Mouse (Mus musculus) liver, embryonic 11.5 days (tissue): ENCODE results near the gene Rybp. TPM values are rescaled to one million over a fixed set of nuclear protein-coding genes. Genes with fewer than 3 reads are reported as not detected.

Experiments
- ATAC-seq: fragments of 200-750 bp; cut with Nextera tagmentation; replicated peaks from 2 replicates; pipeline ENCODE4 v1.8.0; 2017; ENCODE audit warnings: moderate number of reproducible peaks, mild to moderate bottlenecking, moderate TSS enrichment, moderate library complexity; ENCODE audit not compliant: low FRiP score
- DNase-seq: peaks from one replicate; pipeline ENCODE4 v3.0.0-alpha.2; 2017; ENCODE audit warnings: low spot score
- H3K27ac ChIP-seq: fragments of 300-500 bp; sonication (generic); 2 replicates; pipeline ENCODE4 v1.5.1; 2014; ENCODE audit warnings: mild to moderate bottlenecking, low read depth, low read length, control low read depth
- H3K27me3 ChIP-seq: fragments of 300-500 bp; sonication (generic); replicated peaks from 2 replicates; pipeline ENCODE4 v1.6.1; 2014; ENCODE audit warnings: low read length, mixed read lengths; ENCODE audit not compliant: control insufficient read depth, insufficient read depth
- H3K36me3 ChIP-seq: fragments of 300-500 bp; sonication (generic); 2 replicates; pipeline ENCODE4 v1.6.1; 2014; ENCODE audit warnings: mild to moderate bottlenecking, low read length, moderate library complexity, mixed read lengths; ENCODE audit not compliant: control insufficient read depth, insufficient read depth
- H3K4me1 ChIP-seq: fragments of 300-500 bp; sonication (generic); replicated peaks from 2 replicates; pipeline ENCODE4 v1.6.1; 2014; ENCODE audit warnings: low read length, mixed read lengths; ENCODE audit not compliant: control insufficient read depth, insufficient read depth
- H3K4me2 ChIP-seq: fragments of 300-500 bp; sonication (generic); 2 replicates; pipeline ENCODE4 v1.6.1; 2014; ENCODE audit warnings: mild to moderate bottlenecking, control low read depth, moderate library complexity
- H3K4me3 ChIP-seq: fragments of 300-500 bp; sonication (generic); 2 replicates; pipeline ENCODE4 v1.5.1; 2014; ENCODE audit warnings: low read depth, low read length, control low read depth
- H3K9ac ChIP-seq: fragments of 300-500 bp; sonication (generic); 2 replicates; pipeline ENCODE4 v1.6.1; 2014; ENCODE audit warnings: low read depth, low read length, control low read depth
- H3K9me3 ChIP-seq: fragments of 300-500 bp; sonication (generic); 2 replicates; pipeline ENCODE4 v1.6.1; 2016; ENCODE audit warnings: low read length, inconsistent platforms, mixed read lengths; ENCODE audit not compliant: control insufficient read depth
- WGBS: fragments of 180-500 bp; shearing (Covaris S2); extraction: QIAGEN DNeasy Blood & Tissue Kit; methylation state at CpG from one replicate; pipeline ENCODE4 v1.1.7; 2014; 5-methylcytosine and 5-hydroxymethylcytosine counted together
- polyA plus RNA-seq: library from polyadenylated mRNA; unstranded; fragments of >200 nt; fragmentation: Nextera tagmentation; extraction: Ambion mirVana; gene quantifications from 2 replicates; pipeline ENCODE4 v1.2.1, GENCODE M21; 2014

The Rybp gene
- 8.7 and 11.2 TPM in 2 replicates for polyA plus RNA-seq

DNA sequence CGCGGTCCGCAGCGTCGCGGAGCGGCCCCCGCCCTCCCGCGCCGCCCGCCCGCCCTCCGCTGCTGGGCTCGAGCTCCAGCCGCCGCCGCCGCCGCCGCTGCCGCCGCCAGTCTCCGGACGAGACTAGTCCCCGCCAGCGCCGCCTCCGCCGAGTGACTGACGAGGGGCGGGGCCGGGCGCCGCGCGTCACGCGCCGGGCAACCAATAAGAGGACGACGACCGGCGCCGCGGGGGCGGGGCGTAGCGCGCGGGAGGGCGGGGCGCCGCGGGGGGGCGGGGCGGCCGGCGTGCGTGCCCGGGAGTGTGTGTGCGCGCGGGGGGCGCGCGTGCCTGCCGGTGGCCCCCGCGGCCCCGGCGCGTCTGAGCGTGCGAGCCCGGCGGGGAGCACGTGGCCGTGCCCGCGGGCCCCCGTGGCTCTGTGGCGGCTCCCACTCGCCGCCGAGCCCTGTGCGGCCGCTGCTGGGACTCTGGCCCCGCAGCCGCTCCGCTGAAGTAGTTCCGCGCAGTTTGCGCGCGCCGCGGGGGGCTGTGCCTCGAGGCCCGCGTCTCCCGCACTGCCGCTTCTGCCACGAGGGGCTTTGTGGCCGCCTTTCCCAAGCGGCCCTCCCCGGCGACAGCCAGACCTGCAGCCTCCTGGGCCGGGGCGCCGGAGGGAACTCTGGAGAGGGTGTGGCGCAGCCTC, at the start of gene Rybp:
Gene Rybp (minus strand): TSS at position 152 of the 682 bp plus-strand sequence.
- H3K9ac ChIP-seq: peak within 1 kb of the TSS; percentile 87
- H3K27ac ChIP-seq: peak within 1 kb of the TSS; percentile 93
- ATAC-seq: peak; percentile 89
- WGBS: under 1% methylated on average over 74 of the region's 112 CpGs
- H3K36me3 ChIP-seq: no peaks in the 10 kb centered on the region
- peak within 1 kb of the TSS; percentile 98 for H3K4me2 ChIP-seq
- H3K4me3 ChIP-seq: peak within 1 kb of the TSS; percentile 80
- no peaks in the 10 kb centered on the region for H3K9me3 ChIP-seq
- H3K4me1 ChIP-seq: peaks cover 20% of the 10 kb centered on the region
- no peaks in the 10 kb centered on the region for H3K27me3 ChIP-seq
- peak; percentile 91 for DNase-seq

DNA sequence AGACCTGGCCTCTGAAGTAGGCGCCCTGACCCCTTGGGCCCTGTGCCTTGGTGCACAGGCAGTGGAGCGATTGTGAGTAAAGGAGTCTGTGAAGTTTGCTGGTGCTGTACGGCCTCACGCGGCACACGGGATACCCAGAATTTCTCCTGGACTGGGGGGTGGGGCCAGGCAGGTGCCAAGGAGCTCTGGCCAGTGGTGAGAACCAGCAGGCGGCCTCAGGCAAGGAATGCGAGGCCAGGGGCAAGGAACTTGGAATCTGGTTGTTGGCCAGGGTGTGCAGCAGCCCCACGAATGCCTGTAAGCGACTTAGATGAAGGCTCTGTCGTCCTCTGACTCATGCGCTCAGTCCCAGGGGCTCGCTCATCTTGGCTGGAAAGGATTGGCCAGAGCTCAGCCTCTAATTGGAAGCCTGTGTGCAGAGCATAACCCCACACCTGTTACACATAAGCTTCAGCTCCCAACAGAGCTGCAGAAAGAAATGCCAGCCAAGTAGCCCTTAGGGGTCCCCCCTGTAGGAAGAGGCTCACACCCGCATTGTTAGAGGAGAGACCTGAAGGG, 49.4 kb upstream of the Rybp start:
- no peak overlapping the region for H3K4me3 ChIP-seq
- 19% methylated on average over 14 of the region's 14 CpGs for WGBS
- H3K36me3 ChIP-seq: no peaks in the 10 kb centered on the region

DNA sequence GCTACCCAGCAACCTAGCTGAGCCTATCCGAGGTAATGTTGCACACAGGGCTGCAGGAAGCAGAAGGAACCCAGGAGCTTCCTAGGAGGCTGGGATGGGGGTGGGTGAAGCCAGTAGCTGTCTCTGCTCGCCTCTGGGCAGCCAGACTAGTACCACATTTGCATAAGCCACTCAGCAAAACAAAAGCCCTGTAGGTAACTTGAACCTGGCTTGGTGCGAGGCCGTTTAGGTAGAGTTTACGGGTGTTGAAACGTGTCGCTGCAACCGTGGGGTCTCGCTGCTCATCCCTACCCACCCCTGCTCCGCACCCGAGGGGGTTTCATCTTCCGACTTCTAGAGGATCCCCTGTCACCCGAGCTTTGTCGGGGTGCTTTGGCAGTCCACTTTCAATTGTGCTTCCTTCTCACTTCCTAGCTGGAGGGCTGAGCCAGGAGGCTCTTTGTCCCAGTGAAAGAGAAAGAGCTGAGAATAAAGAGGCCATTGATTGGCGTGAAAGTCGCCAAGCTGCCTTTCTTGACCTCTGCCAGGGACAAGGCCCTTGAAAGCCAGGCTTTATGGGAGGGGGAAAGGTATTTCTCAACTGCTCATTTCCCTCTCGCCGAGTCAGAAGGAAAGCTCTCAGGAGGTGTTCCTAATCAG, 48.3 kb upstream of the Rybp start:
- WGBS: 10% methylated on average over 18 of the region's 18 CpGs
- H3K4me2 ChIP-seq: peak overlapping the region; percentile 47
- H3K4me3 ChIP-seq: no peak overlapping the region
- H3K9me3 ChIP-seq: no peaks in the 10 kb centered on the region
- peaks cover 14% of the 10 kb centered on the region for H3K27me3 ChIP-seq
- peaks cover 3% of the 10 kb centered on the region; the same call in 1 of the 2 replicates for H3K4me1 ChIP-seq
- DNase-seq (peak; percentile 38), ATAC-seq (no peak)
- no peaks in the 10 kb centered on the region for H3K36me3 ChIP-seq
- H3K9ac ChIP-seq: no peak overlapping the region
- H3K27ac ChIP-seq: no peak overlapping the region

More for the DNA sequence above, 49.4 kb upstream of the Rybp start:
- no peak overlapping the region for H3K27ac ChIP-seq
- ATAC-seq (no peak), DNase-seq (no peak)
- no peaks in the 10 kb centered on the region for H3K9me3 ChIP-seq
- H3K27me3 ChIP-seq: peaks cover 14% of the 10 kb centered on the region
- peaks cover 3% of the 10 kb centered on the region for H3K4me1 ChIP-seq
- H3K4me2 ChIP-seq: peak overlapping the region; percentile 38; the same call in 1 of the 2 replicates
- H3K9ac ChIP-seq: no peak overlapping the region

DNA sequence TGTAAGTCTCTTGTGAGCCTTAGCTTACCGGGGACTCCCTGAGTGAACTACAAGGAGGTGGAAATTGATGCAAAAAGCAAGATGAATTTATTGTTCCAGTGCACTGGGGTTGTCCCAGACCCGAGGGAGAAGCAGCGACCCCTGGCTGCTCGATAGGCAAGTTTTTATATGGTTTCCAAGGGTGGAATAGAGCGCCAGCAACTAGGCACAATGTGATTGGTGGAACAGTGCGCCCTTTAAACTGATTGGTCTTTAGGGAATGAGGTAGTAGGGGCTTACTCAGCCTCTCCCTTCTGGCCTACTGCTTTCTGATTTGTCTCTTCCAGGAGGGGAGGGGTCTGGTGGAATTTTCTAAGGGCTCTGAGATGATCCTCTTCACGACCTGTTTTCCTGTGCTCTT, 46.5 kb upstream of the Rybp start:
- Histone ChIP-seq H3K36me3 (no peaks in the 10 kb centered on the region), H3K9ac (no peak overlapping the region), H3K27ac (no peak overlapping the region), H3K4me2 (no peak overlapping the region), H3K27me3 (peaks cover 14% of the 10 kb centered on the region), H3K4me3 (no peak overlapping the region), H3K9me3 (no peaks in the 10 kb centered on the region), H3K4me1 (peaks cover 3% of the 10 kb centered on the region; the same call in 1 of the 2 replicates)
- DNase-seq (no peak), ATAC-seq (no peak)
- WGBS: 70% methylated on average over 7 of the region's 7 CpGs

DNA sequence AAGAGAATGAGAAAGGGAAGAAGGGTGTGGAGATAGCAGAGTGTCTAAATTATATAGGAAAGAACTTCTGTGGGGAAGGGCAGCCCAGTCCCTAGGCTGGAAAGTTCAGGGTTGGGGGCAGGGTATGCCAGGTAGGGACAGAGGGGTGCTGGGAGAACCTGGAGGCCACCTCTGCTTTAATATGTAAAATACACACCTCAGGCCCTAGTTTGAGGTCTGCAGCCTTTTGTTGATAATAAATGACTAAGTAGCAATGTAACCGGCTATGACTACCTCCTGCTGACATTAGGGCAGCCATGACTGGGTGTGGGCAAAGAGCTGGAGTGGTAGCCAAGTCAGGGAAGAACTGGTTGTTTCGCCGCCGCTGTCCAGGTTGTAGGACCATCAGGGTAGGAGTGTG, 45.2 kb upstream of the Rybp start:
- Histone ChIP-seq H3K27ac (no peak overlapping the region), H3K9ac (no peak overlapping the region), H3K4me3 (no peak overlapping the region), H3K27me3 (peaks cover 14% of the 10 kb centered on the region), H3K4me1 (peaks cover 3% of the 10 kb centered on the region; the same call in 1 of the 2 replicates), H3K4me2 (no peak overlapping the region), H3K9me3 (no peaks in the 10 kb centered on the region), H3K36me3 (no peaks in the 10 kb centered on the region)
- WGBS: 77% methylated on average over 4 of the region's 4 CpGs
- DNase-seq (no peak), ATAC-seq (no peak)

DNA sequence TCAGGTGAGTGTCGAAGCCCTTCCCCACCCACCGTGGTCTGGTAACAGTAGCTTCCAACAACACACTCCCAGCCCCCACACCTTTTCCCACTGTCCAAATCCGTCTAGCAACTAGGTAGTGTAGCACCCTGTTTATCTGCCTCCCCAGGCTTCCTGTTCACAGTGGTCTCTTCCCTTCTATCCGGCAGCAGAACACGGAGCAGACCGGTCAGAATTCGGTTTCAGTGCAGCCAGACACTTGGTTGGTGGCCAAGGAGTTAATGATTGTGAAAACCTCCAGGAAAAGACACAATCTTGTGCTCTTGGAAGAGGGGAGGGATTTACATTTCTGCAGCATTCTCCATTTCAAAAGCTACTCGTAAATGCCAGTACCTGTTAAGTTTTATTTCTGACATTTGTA, 44.3 kb upstream of the Rybp start:
- no peak overlapping the region for H3K4me2 ChIP-seq
- peaks cover 2% of the 10 kb centered on the region; the same call in 1 of the 2 replicates for H3K4me1 ChIP-seq
- H3K27ac ChIP-seq: no peak overlapping the region
- WGBS: 25% methylated on average over 8 of the region's 8 CpGs
- ATAC-seq (no peak), DNase-seq (no peak)
- H3K9ac ChIP-seq: no peak overlapping the region
- peaks cover 8% of the 10 kb centered on the region for H3K27me3 ChIP-seq
- H3K9me3 ChIP-seq: no peaks in the 10 kb centered on the region
- H3K36me3 ChIP-seq: no peaks in the 10 kb centered on the region
- H3K4me3 ChIP-seq: no peak overlapping the region

DNA sequence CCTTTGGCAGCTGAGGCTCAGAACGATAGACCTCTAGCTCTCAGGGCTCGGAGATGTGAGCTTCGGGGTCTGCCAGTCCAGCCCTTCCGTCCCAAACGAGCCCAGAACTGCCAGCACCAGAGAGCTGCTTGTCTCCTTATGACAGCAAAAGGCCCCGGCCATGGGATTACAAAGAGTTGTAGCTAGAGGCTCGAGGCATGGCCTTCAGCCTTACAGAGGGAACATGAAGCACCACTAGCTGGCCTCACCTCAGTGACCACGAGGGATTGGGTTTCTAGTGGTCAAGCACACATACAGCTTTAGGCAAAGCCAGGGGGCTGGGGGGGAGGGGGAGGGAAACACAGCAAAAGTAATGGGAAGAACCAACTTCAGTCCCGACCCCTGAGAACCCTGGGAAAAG, 43.8 kb upstream of the Rybp start:
- Histone ChIP-seq H3K9me3 (no peaks in the 10 kb centered on the region), H3K27me3 (peaks cover 4% of the 10 kb centered on the region), H3K36me3 (no peaks in the 10 kb centered on the region), H3K4me1 (no peaks in the 10 kb centered on the region; the same call in 1 of the 2 replicates), H3K27ac (no peak overlapping the region), H3K9ac (no peak overlapping the region), H3K4me3 (no peak overlapping the region), H3K4me2 (no peak overlapping the region)
- 61% methylated on average over 9 of the region's 9 CpGs for WGBS
- ATAC-seq (no peak), DNase-seq (no peak)

DNA sequence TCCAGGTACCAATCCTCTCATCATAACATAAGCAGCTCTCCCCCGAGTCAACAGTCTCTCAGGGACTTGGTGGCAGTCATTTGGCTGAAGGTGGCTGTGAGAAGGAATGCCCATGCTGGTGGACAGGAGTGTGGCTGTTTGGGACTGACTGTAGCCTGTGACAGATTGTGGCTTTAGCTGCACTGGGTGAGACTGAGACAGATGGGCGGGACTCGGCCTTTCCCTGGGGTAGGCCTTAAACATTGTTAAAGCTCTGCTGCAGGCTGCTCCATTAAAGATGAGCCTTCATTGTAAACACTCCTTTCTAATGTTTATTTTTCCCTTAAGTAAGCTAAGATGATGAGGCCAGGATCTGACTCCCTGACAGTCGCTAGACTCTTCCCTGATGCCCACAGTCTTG, 42.3 kb upstream of the Rybp start:
- Histone ChIP-seq H3K27me3 (no peaks in the 10 kb centered on the region), H3K9ac (no peak overlapping the region), H3K36me3 (no peaks in the 10 kb centered on the region), H3K4me1 (no peaks in the 10 kb centered on the region; the same call in 1 of the 2 replicates), H3K9me3 (no peaks in the 10 kb centered on the region), H3K27ac (no peak overlapping the region), H3K4me2 (no peak overlapping the region), H3K4me3 (no peak overlapping the region)
- DNase-seq (no peak), ATAC-seq (no peak)
- 66% methylated on average over 4 of the region's 4 CpGs for WGBS
